Mouse (Mus musculus): ENCODE measurements around the gene Itgb1. TPM values are rescaled to one million over a fixed set of nuclear protein-coding genes. Genes with fewer than 3 reads are reported as not detected.

The Itgb1 gene
- total and polyA plus RNA-seq, 3 experiments: 62.4 to 172 (median 127) TPM

GRCm38 (mm10) chr8:128724819-128725218 lies 39.4 kb downstream of the Itgb1 start:
- in situ Hi-C loops (cut with MboI; ENCODE audit: low pct_ligation_motif_present, low pct_unique_long_range_greater_than_20kb, low sequenced_read_pairs): no loop called here
- H3K4me1 ChIP-seq (ENCODE audit: control insufficient read depth in 1 of 2, insufficient read depth in 2 of 2): peaks cover 0 to 6% of the 10 kb centered on the region in 2 experiments; a peak in 1 of 4 replicates
- peak; percentile 51 for DNase-seq (ENCODE audit: extremely low read depth)
- H3K9me3 ChIP-seq (replicated peaks; ENCODE audit: low read length): no peaks in the 10 kb centered on the region
- TF ChIP-seq SMC3 (IDR thresholded peaks at IDR 0.05; ENCODE audit: low read depth, low read length) (peak; percentile 71), ELF1 (IDR thresholded peaks at IDR 0.05; ENCODE audit: low read depth, low read length) (no peak), POLR2AphosphoS2 (IDR thresholded peaks at IDR 0.05; ENCODE audit: low read depth, low read length) (no peak), USF1 (IDR thresholded peaks at IDR 0.05; ENCODE audit: low read depth, low read length) (no peak), TCF12 (IDR thresholded peaks at IDR 0.05; ENCODE audit: low read depth, low read length) (no peak), MAZ (IDR thresholded peaks at IDR 0.05; ENCODE audit: low read depth, low read length) (no peak), GABPA (IDR thresholded peaks at IDR 0.05; ENCODE audit: insufficient replicate concordance, low read depth, low read length) (no peak), EP300 (IDR thresholded peaks at IDR 0.05; ENCODE audit: low read length) (no peak), ZC3H11A (IDR thresholded peaks at IDR 0.05; ENCODE audit: low read depth, low read length) (no peak), BHLHE40 (IDR thresholded peaks at IDR 0.05; ENCODE audit: low read depth, low read length) (no peak), E2F4 (IDR thresholded peaks at IDR 0.05; ENCODE audit: insufficient replicate concordance, low read depth, low read length) (no peak), PAX5 (IDR thresholded peaks at IDR 0.05; ENCODE audit: low read length) (no peak), CHD1 (IDR thresholded peaks at IDR 0.05; ENCODE audit: low read depth, low read length) (no peak), ZMIZ1 (IDR thresholded peaks at IDR 0.05; ENCODE audit: low read depth, low read length) (no peak), IRF4 (IDR thresholded peaks at IDR 0.05; ENCODE audit: low read depth, low read length) (no peak), NRF1 (IDR thresholded peaks at IDR 0.05; ENCODE audit: low read depth, low read length) (no peak), KAT2A (IDR thresholded peaks at IDR 0.05; ENCODE audit: insufficient replicate concordance, low read length) (no peak), POLR2A (IDR thresholded peaks at IDR 0.05; ENCODE audit: low read depth, low read length) (no peak), MAFK (IDR thresholded peaks at IDR 0.05; ENCODE audit: insufficient replicate concordance, low read length) (no peak), NELFE (IDR thresholded peaks at IDR 0.05; ENCODE audit: low read depth, low read length) (no peak), MYC (IDR thresholded peaks at IDR 0.05; ENCODE audit: low read depth, low read length) (peak; percentile 58; the same call in 1 of the 2 replicates), UBTF (IDR thresholded peaks at IDR 0.05; ENCODE audit: low read depth, low read length) (no peak), RAD21 (IDR thresholded peaks at IDR 0.05; ENCODE audit: low read depth, low read length) (peak; percentile 60), MAX (IDR thresholded peaks at IDR 0.05; ENCODE audit: low read length) (no peak), SIN3A (IDR thresholded peaks at IDR 0.05; ENCODE audit: low read length) (no peak), ETS1 (conservative IDR thresholded peaks at IDR 0.05; ENCODE audit: low read depth, low read length) (no peak), CTCF (conservative IDR thresholded peaks at IDR 0.05 in 1 of 2, IDR thresholded peaks at IDR 0.05 in 1 of 2; ENCODE audit: low read depth in 2 of 2, low read length in 2 of 2) (peak; percentile 42 to 74; a peak in 3 of 4 replicates), MEF2A (IDR thresholded peaks at IDR 0.05; ENCODE audit: borderline replicate concordance, low read depth, low read length) (no peak), ZKSCAN1 (IDR thresholded peaks at IDR 0.05; ENCODE audit: borderline replicate concordance, low read depth, low read length) (no peak), RCOR1 (conservative IDR thresholded peaks at IDR 0.05; ENCODE audit: low read depth, low read length) (no peak), TBP (conservative IDR thresholded peaks at IDR 0.05; ENCODE audit: low read depth, low read length) (no peak)
- no peaks in the 10 kb centered on the region for H3K27me3 ChIP-seq (replicated peaks)
- H3K27ac ChIP-seq (ENCODE audit: insufficient read depth, low read depth): no peak overlapping the region
- no peak overlapping the region for H3K9ac ChIP-seq (ENCODE audit: insufficient read depth, low read depth)
- dilution Hi-C loops (cut with MboI; ENCODE audit: extremely low pct_ligation_motif_present, extremely low pct_unique_long_range_greater_than_20kb, low sequenced_read_pairs): no loop called here
- no peaks in the 10 kb centered on the region for H3K79me2 ChIP-seq (replicated peaks; ENCODE audit: control insufficient read depth, extremely low read depth, insufficient read depth, poor library complexity, severe bottlenecking)
- H3K36me3 ChIP-seq (replicated peaks in 1 of 2; ENCODE audit: control insufficient read depth in 1 of 2, insufficient read depth in 1 of 2, low read length in 1 of 2): peaks cover 25 to 78% of the 10 kb centered on the region in 2 experiments
- no peak overlapping the region for H3K4me2 ChIP-seq (ENCODE audit: insufficient read depth, low read depth, poor library complexity, severe bottlenecking)
- H3K4me3 ChIP-seq (replicated peaks in 1 of 3; ENCODE audit: low read depth in 2 of 3, low read length in 2 of 3, poor library complexity in 1 of 3): no peak overlapping the region

Data from CH12.LX (cell line).